Mouse (Mus musculus): ENCODE results near the gene Bmper. TPM values are rescaled to one million over a fixed set of nuclear protein-coding genes. Genes with fewer than 3 reads are reported as not detected.

The Bmper gene
- polyA plus RNA-seq, 1 experiment from 2014 or later: 30.6 TPM

DNA sequence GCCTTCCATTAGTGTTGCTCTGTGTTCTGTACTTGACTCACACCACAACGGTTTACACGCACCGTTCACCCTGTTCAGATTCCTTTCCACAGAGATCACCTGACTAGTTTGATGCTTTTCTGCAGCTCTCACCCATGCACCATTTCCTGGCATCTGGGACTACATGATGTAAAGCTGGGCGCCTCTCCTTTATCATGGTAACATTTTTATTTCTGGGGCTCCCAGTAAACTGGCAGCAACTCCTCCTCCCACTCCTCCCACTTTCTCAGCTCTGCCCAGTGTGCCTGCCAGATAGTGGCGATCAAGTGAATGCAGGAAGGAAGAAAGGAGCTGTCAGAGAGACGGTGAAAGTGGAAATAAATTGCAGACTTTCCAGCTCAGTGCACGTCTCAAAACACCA lies 45.7 kb downstream of the Bmper start:
- no peak overlapping the region for H3K27ac ChIP-seq (ENCODE audit: low read length)

DNA sequence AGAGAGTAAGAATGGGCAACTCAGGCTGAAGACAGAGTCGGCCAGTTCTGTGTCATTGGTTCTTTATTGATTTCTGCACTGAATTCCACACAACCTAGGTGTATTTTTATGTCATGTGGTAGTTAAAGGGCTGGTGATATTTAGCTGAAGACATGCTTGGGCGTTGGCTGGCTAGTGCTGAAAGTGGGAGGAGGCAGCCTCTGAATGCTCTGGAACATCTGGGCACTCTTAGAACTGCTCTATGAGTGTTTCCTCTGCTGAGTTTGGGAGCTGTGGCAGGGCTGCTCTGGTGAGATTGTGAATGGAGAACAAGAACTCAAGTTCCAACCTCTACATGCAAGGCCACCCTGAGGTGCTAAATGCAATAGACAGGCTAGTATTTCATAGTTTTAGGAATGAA lies 46.2 kb downstream of the Bmper start:
- no peaks in the 10 kb centered on the region for H3K36me3 ChIP-seq (ENCODE audit: control insufficient read depth, insufficient read depth, low read length)
- no peak overlapping the region for H3K27ac ChIP-seq (ENCODE audit: low read length)
- H3K4me3 ChIP-seq (ENCODE audit: low read length): no peak overlapping the region
- H3K27me3 ChIP-seq (ENCODE audit: control insufficient read depth, insufficient read depth, low read depth, low read length): no peaks in the 10 kb centered on the region
- H3K9ac ChIP-seq (ENCODE audit: low read length): no peak overlapping the region
- no peaks in the 10 kb centered on the region for H3K9me3 ChIP-seq (ENCODE audit: control insufficient read depth, low read length)
- 65% methylated on average over 2 of the region's 2 CpGs for WGBS
- H3K4me1 ChIP-seq (replicated peaks; ENCODE audit: control insufficient read depth, insufficient read depth, low read length): no peaks in the 10 kb centered on the region
- H3K4me2 ChIP-seq (ENCODE audit: low read depth, low read length): no peak overlapping the region
- no peak for ATAC-seq (ENCODE audit: low read depth)

More for the DNA sequence above, 45.7 kb downstream of the Bmper start:
- H3K4me2 ChIP-seq (ENCODE audit: low read depth, low read length): no peak overlapping the region
- ATAC-seq (ENCODE audit: low read depth): no peak
- no peak overlapping the region for H3K9ac ChIP-seq (ENCODE audit: low read length)
- H3K27me3 ChIP-seq (ENCODE audit: control insufficient read depth, insufficient read depth, low read depth, low read length): no peaks in the 10 kb centered on the region
- H3K4me1 ChIP-seq (replicated peaks; ENCODE audit: control insufficient read depth, insufficient read depth, low read length): no peaks in the 10 kb centered on the region
- no peak overlapping the region for H3K4me3 ChIP-seq (ENCODE audit: low read length)
- no peaks in the 10 kb centered on the region for H3K36me3 ChIP-seq (ENCODE audit: control insufficient read depth, insufficient read depth, low read length)
- WGBS: 61% methylated on average over 7 of the region's 7 CpGs
- no peaks in the 10 kb centered on the region for H3K9me3 ChIP-seq (ENCODE audit: control insufficient read depth, low read length)

GRCm38 (mm10) chr9:23276244-23276643 lies 53.4 kb downstream of the Bmper start:
- H3K9ac ChIP-seq (ENCODE audit: low read length): no peak overlapping the region
- no peaks in the 10 kb centered on the region for H3K36me3 ChIP-seq (ENCODE audit: control insufficient read depth, insufficient read depth, low read length)
- ATAC-seq (ENCODE audit: low read depth): no peak
- H3K27me3 ChIP-seq (ENCODE audit: control insufficient read depth, insufficient read depth, low read depth, low read length): no peaks in the 10 kb centered on the region
- no peak overlapping the region for H3K27ac ChIP-seq (ENCODE audit: low read length)
- no peak overlapping the region for H3K4me3 ChIP-seq (ENCODE audit: low read length)
- no peaks in the 10 kb centered on the region for H3K9me3 ChIP-seq (ENCODE audit: control insufficient read depth, low read length)
- no peak overlapping the region for H3K4me2 ChIP-seq (ENCODE audit: low read depth, low read length)
- H3K4me1 ChIP-seq (replicated peaks; ENCODE audit: control insufficient read depth, insufficient read depth, low read length): no peaks in the 10 kb centered on the region
- WGBS: 85% methylated on average over 4 of the region's 4 CpGs

GRCm38 (mm10) chr9:23284940-23285460 lies 62.1 kb downstream of the Bmper start:
- WGBS: 66% methylated on average over 4 of the region's 4 CpGs
- peak; percentile 26; the same call in 1 of the 2 replicates for ATAC-seq (ENCODE audit: low read depth)
- no peaks in the 10 kb centered on the region for H3K4me1 ChIP-seq (replicated peaks; ENCODE audit: control insufficient read depth, insufficient read depth, low read length)

GRCm38 (mm10) chr9:23293574-23293973 lies 70.7 kb downstream of the Bmper start:
- Histone ChIP-seq H3K27me3 (ENCODE audit: control insufficient read depth, insufficient read depth, low read depth, low read length) (no peaks in the 10 kb centered on the region), H3K36me3 (ENCODE audit: control insufficient read depth, insufficient read depth, low read length) (no peaks in the 10 kb centered on the region), H3K4me1 (replicated peaks; ENCODE audit: control insufficient read depth, insufficient read depth, low read length) (no peaks in the 10 kb centered on the region), H3K4me2 (ENCODE audit: low read depth, low read length) (no peak overlapping the region), H3K9me3 (ENCODE audit: control insufficient read depth, low read length) (no peaks in the 10 kb centered on the region), H3K4me3 (ENCODE audit: low read length) (no peak overlapping the region), H3K27ac (ENCODE audit: low read length) (no peak overlapping the region), H3K9ac (ENCODE audit: low read length) (no peak overlapping the region)
- no peak for ATAC-seq (ENCODE audit: low read depth)
- whole genome bisulfite sequencing: 88% methylated on average over 3 of the region's 3 CpGs

More at GRCm38 (mm10) chr9:23284940-23285460, 62.1 kb downstream of the Bmper start:
- Histone ChIP-seq H3K27me3 (ENCODE audit: control insufficient read depth, insufficient read depth, low read depth, low read length) (no peaks in the 10 kb centered on the region), H3K27ac (ENCODE audit: low read length) (no peak overlapping the region), H3K9ac (ENCODE audit: low read length) (no peak overlapping the region), H3K36me3 (ENCODE audit: control insufficient read depth, insufficient read depth, low read length) (no peaks in the 10 kb centered on the region), H3K4me3 (ENCODE audit: low read length) (no peak overlapping the region), H3K9me3 (ENCODE audit: control insufficient read depth, low read length) (no peaks in the 10 kb centered on the region), H3K4me2 (ENCODE audit: low read depth, low read length) (no peak overlapping the region)

DNA sequence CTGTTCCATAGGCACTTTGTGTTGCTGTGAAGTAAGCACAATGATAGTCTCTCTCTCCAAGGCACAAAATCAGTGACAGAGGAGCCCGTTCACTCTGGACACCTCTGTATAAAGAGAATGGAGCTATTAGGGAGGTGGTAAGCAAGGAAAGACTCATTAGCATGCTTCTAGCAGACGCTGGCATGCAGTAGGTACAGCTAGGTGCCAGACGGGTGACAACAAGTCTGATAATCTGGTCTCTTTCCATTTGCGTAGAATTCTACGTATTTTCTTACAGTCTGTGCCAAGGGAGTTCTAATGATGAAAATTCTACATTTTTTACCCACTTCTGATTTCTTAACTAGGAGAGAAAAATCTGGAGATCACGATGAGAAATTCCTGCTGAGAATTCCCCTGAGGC lies 72.7 kb downstream of the Bmper start:
- Histone ChIP-seq H3K36me3 (ENCODE audit: control insufficient read depth, insufficient read depth, low read length) (no peaks in the 10 kb centered on the region), H3K4me1 (replicated peaks; ENCODE audit: control insufficient read depth, insufficient read depth, low read length) (no peaks in the 10 kb centered on the region), H3K4me3 (ENCODE audit: low read length) (no peak overlapping the region), H3K9ac (ENCODE audit: low read length) (no peak overlapping the region), H3K9me3 (ENCODE audit: control insufficient read depth, low read length) (no peaks in the 10 kb centered on the region), H3K27ac (ENCODE audit: low read length) (no peak overlapping the region), H3K27me3 (ENCODE audit: control insufficient read depth, insufficient read depth, low read depth, low read length) (no peaks in the 10 kb centered on the region), H3K4me2 (ENCODE audit: low read depth, low read length) (no peak overlapping the region)
- whole genome bisulfite sequencing: 80% methylated on average over 6 of the region's 6 CpGs
- ATAC-seq (ENCODE audit: low read depth): no peak

GRCm38 (mm10) chr9:23297491-23298170 lies 74.8 kb downstream of the Bmper start:
- no peak for ATAC-seq (ENCODE audit: low read depth)
- Histone ChIP-seq H3K27me3 (ENCODE audit: control insufficient read depth, insufficient read depth, low read depth, low read length) (no peaks in the 10 kb centered on the region), H3K4me2 (ENCODE audit: low read depth, low read length) (no peak overlapping the region), H3K36me3 (ENCODE audit: control insufficient read depth, insufficient read depth, low read length) (no peaks in the 10 kb centered on the region), H3K9me3 (ENCODE audit: control insufficient read depth, low read length) (no peaks in the 10 kb centered on the region), H3K4me3 (ENCODE audit: low read length) (no peak overlapping the region), H3K27ac (ENCODE audit: low read length) (no peak overlapping the region), H3K4me1 (replicated peaks; ENCODE audit: control insufficient read depth, insufficient read depth, low read length) (no peaks in the 10 kb centered on the region), H3K9ac (ENCODE audit: low read length) (no peak overlapping the region)
- WGBS: 68% methylated on average over 8 of the region's 8 CpGs

- Histone ChIP-seq H3K4me1 (replicated peaks; ENCODE audit: control insufficient read depth, insufficient read depth, low read length) (no peaks in the 10 kb centered on the region), H3K27me3 (ENCODE audit: control insufficient read depth, insufficient read depth, low read depth, low read length) (no peaks in the 10 kb centered on the region), H3K9ac (ENCODE audit: low read length) (no peak overlapping the region), H3K27ac (ENCODE audit: low read length) (no peak overlapping the region), H3K9me3 (ENCODE audit: control insufficient read depth, low read length) (no peaks in the 10 kb centered on the region), H3K36me3 (ENCODE audit: control insufficient read depth, insufficient read depth, low read length) (no peaks in the 10 kb centered on the region), H3K4me3 (ENCODE audit: low read length) (no peak overlapping the region), H3K4me2 (ENCODE audit: low read depth, low read length) (no peak overlapping the region)
- WGBS: 93% methylated on average over 8 of the region's 8 CpGs
- ATAC-seq (ENCODE audit: low read depth): no peak
Observed at GRCm38 (mm10) chr9:23300376-23300775, 77.5 kb downstream of the Bmper start.

DNA sequence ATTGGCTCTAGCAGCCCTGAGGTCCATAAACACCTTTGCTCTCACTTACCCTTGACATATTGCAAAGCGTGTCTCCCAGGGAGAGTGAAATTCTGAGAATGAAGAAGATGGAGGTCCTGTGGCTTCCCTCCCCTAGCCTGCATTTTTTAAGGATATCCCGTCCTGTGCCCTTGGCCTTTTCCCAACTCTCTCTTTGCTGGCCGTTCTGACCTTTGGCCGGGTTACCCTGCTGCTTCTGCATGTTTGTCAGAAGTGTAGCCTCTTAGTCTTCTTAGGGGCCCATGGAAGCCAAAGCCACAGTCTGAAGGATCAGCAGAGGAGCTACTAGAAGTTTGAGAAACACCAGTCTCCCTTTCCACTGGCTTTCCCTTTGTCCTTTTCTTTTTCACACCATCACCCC lies 82.8 kb downstream of the Bmper start:
- Histone ChIP-seq H3K4me1 (replicated peaks; ENCODE audit: control insufficient read depth, insufficient read depth, low read length) (peaks cover 3% of the 10 kb centered on the region), H3K27ac (ENCODE audit: low read length) (no peak overlapping the region), H3K4me2 (ENCODE audit: low read depth, low read length) (no peak overlapping the region), H3K27me3 (ENCODE audit: control insufficient read depth, insufficient read depth, low read depth, low read length) (no peaks in the 10 kb centered on the region), H3K9me3 (ENCODE audit: control insufficient read depth, low read length) (no peaks in the 10 kb centered on the region), H3K4me3 (ENCODE audit: low read length) (no peak overlapping the region), H3K9ac (ENCODE audit: low read length) (no peak overlapping the region), H3K36me3 (ENCODE audit: control insufficient read depth, insufficient read depth, low read length) (no peaks in the 10 kb centered on the region)
- ATAC-seq (ENCODE audit: low read depth): no peak
- WGBS: 53% methylated on average over 4 of the region's 4 CpGs

Measured in lung, embryonic 16.5 days (tissue).